Mouse (Mus musculus) heart, postnatal 0 days (tissue): ENCODE results near the gene Mrps18a.

Experiments used
- CTCF ChIP-seq: IDR thresholded peaks from 2 replicates; pipeline ENCODE4 v1.5.1; 2016; ENCODE audit warnings: antibody characterized with exemption, control low read depth, low read depth
- EP300 ChIP-seq: IDR thresholded peaks from 2 replicates; pipeline ENCODE4 v1.6.1; 2016; ENCODE audit warnings: antibody characterized with exemption, low read depth

DNA sequence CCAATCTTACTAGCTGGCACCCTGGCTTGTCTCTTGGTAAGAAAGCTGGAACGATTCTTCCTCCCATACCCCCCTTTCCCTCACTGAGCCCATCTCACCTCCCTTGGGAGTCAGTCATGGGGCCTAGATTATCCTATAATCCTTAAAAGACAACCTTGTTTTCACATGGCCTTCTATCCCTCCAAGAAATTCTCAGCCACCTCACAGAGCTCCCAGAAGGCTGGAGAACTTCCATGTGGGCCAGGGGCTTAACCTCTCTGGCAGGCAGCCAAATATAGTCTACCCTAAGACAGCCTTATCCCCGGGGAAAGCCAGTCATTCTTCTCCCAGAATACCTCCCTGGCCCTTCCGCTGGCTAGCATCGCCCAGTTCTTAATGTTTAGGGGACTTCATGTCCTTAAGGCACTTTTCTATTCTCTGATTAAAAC lies 7.7 kb downstream of the Mrps18a start:
- TF ChIP-seq CTCF, result no peak
- TF ChIP-seq EP300, result no peak
